Mouse (Mus musculus): ENCODE measurements at regions not wholly inside any gene's neighbourhood (a gene's known extent, or its start where the extent isn't known, plus 50 kb on each side); places are given as distances from the start of the nearest gene placed in this dataset.

DNA sequence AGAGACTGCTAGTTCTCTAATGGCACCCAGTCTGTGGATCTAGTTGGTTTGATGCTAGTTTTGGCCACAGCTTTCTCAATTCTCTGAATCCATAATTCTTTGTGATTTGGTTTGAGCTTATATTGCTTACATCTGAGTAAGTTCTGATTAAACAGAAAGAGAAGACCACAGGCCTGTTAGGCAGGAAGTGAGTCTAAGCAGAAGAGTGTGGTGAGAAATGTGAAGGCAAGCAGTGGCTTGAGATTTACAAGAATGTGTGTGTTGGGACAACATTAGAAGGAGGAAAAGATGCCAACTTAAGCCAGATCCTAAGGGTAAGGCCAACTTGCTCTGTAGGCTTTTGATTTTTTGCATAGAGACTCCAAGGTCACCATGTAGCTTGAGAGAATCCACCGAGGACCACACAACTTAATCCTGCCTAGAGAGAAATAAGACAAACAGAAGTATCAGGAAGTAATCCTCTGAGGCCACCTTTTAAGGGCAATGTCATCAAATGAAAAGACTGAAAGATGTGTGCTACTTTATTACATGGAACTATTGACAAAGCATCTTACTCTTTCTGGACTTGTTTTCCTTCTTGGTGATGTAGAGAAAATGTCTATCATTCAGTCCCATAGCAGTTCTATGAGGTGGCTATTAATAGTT, 220.7 kb downstream of the Gm5426 start:
- Histone ChIP-seq H3K36me3 (no peaks in the 10 kb centered on the region), H3K4me2 (no peak overlapping the region), H3K27me3 (no peaks in the 10 kb centered on the region), H3K9me3 (replicated peaks) (no peaks in the 10 kb centered on the region), H3K9ac (no peak overlapping the region), H3K4me3 (replicated peaks) (no peak overlapping the region), H3K27ac (no peak overlapping the region), H3K4me1 (replicated peaks) (no peaks in the 10 kb centered on the region)
- 49% methylated on average over 1 of the region's 1 CpGs for WGBS (ENCODE audit: insufficient replicate concordance)
- DNase-seq (no peak), ATAC-seq (ENCODE audit: low read depth) (no peak)

DNA sequence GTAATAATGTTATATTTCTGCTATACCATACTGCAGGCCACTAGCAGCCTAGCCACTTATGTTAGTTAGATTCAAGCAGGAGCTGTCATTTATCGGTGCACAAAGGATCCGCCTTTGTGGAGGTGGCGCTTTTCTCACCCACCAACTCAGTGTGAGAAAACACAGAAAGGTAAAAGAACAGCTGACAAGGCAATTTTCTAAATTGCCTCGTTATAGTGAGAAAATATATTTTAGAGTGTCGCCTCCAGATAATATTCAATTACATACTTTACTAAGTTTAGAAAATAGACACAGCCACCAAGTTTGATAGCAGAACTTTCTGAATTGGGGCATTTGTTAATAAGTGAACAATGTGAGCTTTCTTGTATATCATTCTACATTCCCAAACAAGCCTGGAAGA, 221.2 kb downstream of the Gm5426 start:
- 62% methylated on average over 5 of the region's 5 CpGs for WGBS (ENCODE audit: insufficient replicate concordance)

DNA sequence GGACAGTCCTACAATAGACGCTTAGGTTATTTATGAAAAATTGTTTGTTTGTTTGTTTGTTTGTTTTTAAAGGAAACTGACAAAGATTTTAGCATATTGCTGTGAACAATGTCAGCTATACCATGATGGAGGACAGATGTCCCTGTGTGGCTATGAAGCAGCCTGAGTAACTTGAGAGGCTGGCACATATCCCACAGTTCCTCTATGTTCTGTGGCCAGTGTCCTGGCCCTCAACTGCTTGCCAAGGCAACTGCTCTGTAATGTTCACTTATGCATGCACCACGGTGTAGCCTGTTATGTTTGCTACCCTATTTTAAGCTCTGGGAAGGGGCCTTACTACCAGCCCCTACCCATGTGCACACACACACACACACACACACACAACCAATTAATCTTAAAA, 222.6 kb downstream of the Gm5426 start:
- Histone ChIP-seq H3K4me2 (no peak overlapping the region), H3K36me3 (no peaks in the 10 kb centered on the region), H3K9me3 (replicated peaks) (no peaks in the 10 kb centered on the region), H3K27me3 (no peaks in the 10 kb centered on the region), H3K9ac (no peak overlapping the region), H3K4me3 (replicated peaks) (no peak overlapping the region), H3K4me1 (replicated peaks) (no peaks in the 10 kb centered on the region), H3K27ac (no peak overlapping the region)
- 72% methylated on average over 2 of the region's 2 CpGs for whole genome bisulfite sequencing (ENCODE audit: insufficient replicate concordance)
- DNase-seq (no peak), ATAC-seq (ENCODE audit: low read depth) (no peak)

More for the DNA sequence above, 221.2 kb downstream of the Gm5426 start:
- H3K4me3 ChIP-seq (replicated peaks) = no peak overlapping the region
- H3K36me3 ChIP-seq = no peaks in the 10 kb centered on the region
- no peaks in the 10 kb centered on the region for H3K9me3 ChIP-seq (replicated peaks)
- DNase-seq = no peak
- H3K27ac ChIP-seq = no peak overlapping the region
- no peak for ATAC-seq (ENCODE audit: low read depth)
- no peaks in the 10 kb centered on the region for H3K4me1 ChIP-seq (replicated peaks)
- no peak overlapping the region for H3K9ac ChIP-seq
- no peak overlapping the region for H3K4me2 ChIP-seq
- no peaks in the 10 kb centered on the region for H3K27me3 ChIP-seq

DNA sequence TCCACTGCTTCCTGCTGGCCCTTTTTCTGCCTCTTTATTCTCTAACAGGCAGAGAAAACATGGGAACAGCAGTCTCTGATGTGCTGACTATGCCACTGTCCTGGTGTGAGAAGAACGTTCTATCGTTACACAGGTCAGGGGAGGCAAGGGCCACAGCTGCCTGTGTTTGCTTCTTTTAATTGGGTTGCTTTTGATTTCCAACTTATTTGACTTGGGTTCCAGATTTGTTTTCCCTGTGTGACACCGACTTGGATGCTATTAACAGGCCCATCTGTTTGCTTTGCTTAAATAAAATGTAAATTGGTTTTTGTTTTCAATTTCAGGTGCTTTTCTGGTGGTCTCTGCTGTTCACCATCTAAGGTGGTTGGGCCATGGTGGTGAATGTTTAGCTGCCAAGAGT, 225.8 kb downstream of the Gm5426 start:
- Histone ChIP-seq H3K4me1 (replicated peaks) (no peaks in the 10 kb centered on the region), H3K36me3 (no peaks in the 10 kb centered on the region), H3K9me3 (replicated peaks) (no peaks in the 10 kb centered on the region), H3K4me2 (no peak overlapping the region), H3K4me3 (replicated peaks) (no peak overlapping the region), H3K9ac (no peak overlapping the region), H3K27ac (no peak overlapping the region), H3K27me3 (no peaks in the 10 kb centered on the region)
- DNase-seq = no peak
- ATAC-seq (ENCODE audit: low read depth) = no peak
- 60% methylated on average over 3 of the region's 3 CpGs for WGBS (ENCODE audit: insufficient replicate concordance)

DNA sequence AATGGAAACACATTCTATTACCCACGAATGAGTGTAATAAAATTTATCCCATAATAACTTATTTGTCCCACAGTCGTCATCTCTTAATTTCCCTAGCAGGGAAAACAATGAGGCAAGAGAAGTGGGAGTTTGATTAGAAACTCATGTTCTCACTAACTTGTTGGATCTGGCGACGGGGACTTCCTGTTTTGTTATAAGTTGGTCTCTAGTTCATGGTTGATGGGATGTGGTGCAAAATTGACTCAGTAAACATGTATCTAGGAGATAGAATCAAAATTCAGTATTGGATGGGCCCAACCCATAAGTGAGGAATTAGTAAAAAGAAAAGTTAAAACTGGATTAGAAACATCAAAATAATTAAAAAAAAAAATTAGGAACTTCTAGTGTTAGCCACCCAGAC, 227.5 kb downstream of the Gm5426 start:
- no peak for DNase-seq
- Histone ChIP-seq H3K9ac (no peak overlapping the region), H3K27me3 (no peaks in the 10 kb centered on the region), H3K4me1 (replicated peaks) (no peaks in the 10 kb centered on the region), H3K4me3 (replicated peaks) (no peak overlapping the region), H3K27ac (no peak overlapping the region), H3K36me3 (no peaks in the 10 kb centered on the region), H3K4me2 (no peak overlapping the region), H3K9me3 (replicated peaks) (no peaks in the 10 kb centered on the region)
- no peak for ATAC-seq (ENCODE audit: low read depth)
- 48% methylated on average over 4 of the region's 4 CpGs for WGBS (ENCODE audit: insufficient replicate concordance)

DNA sequence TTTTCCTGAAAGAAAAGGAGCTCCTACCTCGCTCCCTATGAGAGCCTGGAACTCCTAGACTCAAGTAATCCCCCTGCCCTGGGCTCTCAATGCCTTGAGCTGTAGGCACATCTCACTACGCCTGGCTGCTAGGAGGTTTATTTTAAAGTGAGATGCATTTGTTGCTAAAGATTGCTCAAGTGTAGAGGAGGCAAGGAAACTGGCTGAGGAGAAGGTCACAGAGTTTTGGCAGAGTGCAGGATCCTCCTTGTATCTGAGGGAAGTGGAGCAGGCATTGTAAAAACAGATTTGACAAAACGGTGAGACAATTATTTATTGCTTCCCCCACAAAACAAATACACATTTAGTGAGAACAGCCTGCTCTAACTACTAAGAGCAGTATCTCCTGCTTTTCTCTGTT, 228.7 kb downstream of the Gm5426 start:
- WGBS (ENCODE audit: insufficient replicate concordance) = 49% methylated on average over 3 of the region's 3 CpGs
- Histone ChIP-seq H3K27ac (no peak overlapping the region), H3K4me1 (replicated peaks) (no peaks in the 10 kb centered on the region), H3K9me3 (replicated peaks) (no peaks in the 10 kb centered on the region), H3K9ac (no peak overlapping the region), H3K36me3 (no peaks in the 10 kb centered on the region), H3K4me2 (no peak overlapping the region), H3K4me3 (replicated peaks) (no peak overlapping the region), H3K27me3 (no peaks in the 10 kb centered on the region)
- DNase-seq = no peak
- ATAC-seq (ENCODE audit: low read depth) = no peak

DNA sequence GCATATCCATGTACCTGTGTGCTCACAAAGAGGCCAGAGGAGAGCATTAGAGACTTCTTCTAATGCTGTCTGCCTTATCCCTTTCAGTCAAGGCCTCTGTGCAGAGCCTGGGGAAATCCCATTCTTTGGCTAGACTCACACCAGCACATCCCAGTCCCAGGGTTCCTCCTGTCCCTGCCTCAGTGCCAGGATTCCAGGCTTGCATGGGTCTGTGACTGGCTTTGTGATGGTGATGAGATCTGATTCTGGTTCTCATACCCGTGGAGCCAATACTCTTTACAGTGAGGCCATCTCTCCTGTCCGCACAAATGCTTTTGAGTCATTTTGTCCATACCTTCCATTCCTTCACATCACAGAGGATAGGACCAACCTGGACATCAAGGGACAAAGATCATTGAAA, 230.5 kb downstream of the Gm5426 start:
- no peak overlapping the region for H3K27ac ChIP-seq
- DNase-seq (no peak), ATAC-seq (ENCODE audit: low read depth) (no peak)
- H3K36me3 ChIP-seq = no peaks in the 10 kb centered on the region
- H3K4me3 ChIP-seq (replicated peaks) = no peak overlapping the region
- no peaks in the 10 kb centered on the region for H3K27me3 ChIP-seq
- no peak overlapping the region for H3K9ac ChIP-seq
- 75% methylated on average over 2 of the region's 2 CpGs for WGBS (ENCODE audit: insufficient replicate concordance)
- no peaks in the 10 kb centered on the region for H3K9me3 ChIP-seq (replicated peaks)
- no peak overlapping the region for H3K4me2 ChIP-seq
- no peaks in the 10 kb centered on the region for H3K4me1 ChIP-seq (replicated peaks)

DNA sequence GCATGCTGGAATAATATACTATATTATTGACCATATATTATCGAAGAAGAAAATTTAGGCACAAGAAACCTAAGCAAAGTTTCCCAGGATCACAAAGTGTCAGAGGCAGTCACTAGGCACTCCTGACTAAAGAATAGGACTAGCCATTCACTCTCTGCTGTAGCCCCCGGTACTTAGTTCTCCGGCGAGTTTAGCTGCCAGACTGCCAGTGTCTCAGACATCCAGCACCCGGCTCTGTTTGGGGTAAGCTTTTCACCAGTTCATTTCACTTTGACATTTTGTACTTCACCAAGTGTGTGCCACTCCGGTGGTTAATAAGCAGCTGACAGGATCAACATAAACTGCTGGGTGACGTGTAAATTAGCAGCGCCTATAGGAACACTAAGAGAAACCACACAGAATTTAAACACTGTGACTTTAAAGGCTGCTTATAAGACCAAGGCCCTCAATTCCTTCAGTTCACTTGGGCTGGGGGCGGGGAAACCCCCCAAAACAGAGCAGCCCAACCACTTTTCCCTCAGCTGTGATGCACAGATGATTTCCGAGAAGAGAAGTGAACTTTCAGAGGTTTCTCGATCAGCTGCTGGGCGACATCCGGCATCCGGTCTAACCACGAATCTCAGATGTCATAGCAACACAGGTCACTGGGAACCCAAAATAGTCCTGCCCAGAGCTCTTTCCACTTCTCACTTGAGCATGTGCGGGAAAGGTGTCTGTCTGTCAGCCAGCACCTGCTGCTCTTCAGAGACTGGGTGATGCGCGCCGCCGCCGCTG, 234.3 kb downstream of the Gm5426 start:
- Histone ChIP-seq H3K36me3 (no peaks in the 10 kb centered on the region), H3K4me3 (replicated peaks) (no peak overlapping the region), H3K9ac (no peak overlapping the region), H3K27ac (no peak overlapping the region), H3K4me1 (replicated peaks) (peaks cover 4% of the 10 kb centered on the region; the same call in 1 of the 2 replicates), H3K27me3 (no peaks in the 10 kb centered on the region), H3K9me3 (replicated peaks) (no peaks in the 10 kb centered on the region), H3K4me2 (no peak overlapping the region)
- DNase-seq (no peak), ATAC-seq (ENCODE audit: low read depth) (no peak)
- 52% methylated on average over 21 of the region's 21 CpGs for WGBS (ENCODE audit: insufficient replicate concordance)

DNA sequence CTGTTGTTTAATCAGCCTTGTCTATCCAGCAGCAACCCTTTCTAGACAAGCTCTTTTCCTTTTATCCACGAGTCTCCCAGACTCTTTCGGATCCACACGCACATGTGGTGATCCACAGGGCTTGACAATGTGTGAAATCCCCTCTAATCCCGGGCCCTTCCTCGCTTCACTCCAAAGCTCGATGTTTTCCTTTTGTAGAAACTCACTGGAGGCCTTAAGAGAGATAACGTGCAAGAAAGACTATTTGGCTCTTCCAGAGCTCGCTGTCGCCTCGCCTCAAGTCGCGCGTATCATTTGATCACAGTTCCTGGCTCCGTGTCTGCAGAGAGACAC, 234.9 kb downstream of the Gm5426 start:
- no peak for DNase-seq
- 66% methylated on average over 14 of the region's 14 CpGs for WGBS (ENCODE audit: insufficient replicate concordance)
- H3K27ac ChIP-seq = no peak overlapping the region

DNA sequence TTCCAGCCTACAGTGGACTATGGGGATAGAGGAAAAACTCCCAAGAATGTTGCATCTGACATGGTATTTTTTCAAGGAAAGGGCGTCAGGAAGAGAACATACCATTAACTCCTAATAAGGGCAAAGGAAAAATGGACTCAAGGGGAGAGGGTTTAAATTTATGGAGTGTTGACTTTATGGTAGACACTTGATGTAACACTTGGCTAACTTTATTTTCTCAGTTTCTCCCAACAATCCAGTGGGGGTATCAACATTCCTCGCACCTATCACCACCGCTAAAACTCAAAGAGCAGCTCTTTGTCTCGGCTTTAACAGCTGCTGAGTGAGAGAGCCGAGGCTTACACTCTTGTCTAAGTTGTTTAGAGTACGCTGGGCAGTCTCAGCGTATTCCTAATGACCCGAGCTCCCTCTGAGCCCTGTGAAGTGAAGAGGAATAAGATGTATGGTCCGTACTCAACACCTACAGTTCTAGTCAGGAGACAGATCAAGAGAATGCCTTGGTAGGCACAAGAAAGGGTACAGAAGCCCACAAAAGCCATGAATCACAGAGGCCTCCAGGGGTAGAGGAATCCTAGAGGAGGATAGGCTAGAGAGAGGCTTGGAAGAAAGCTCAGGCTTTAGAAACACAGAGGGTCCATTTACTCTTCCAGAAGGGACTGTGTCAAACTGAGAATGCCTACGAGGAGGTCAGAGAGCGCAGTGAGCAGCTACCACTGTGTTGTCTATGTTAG, 236.4 kb downstream of the Gm5426 start:
- no peak for DNase-seq
- Histone ChIP-seq H3K9me3 (replicated peaks) (no peaks in the 10 kb centered on the region), H3K4me2 (no peak overlapping the region), H3K27ac (no peak overlapping the region), H3K27me3 (no peaks in the 10 kb centered on the region), H3K4me3 (replicated peaks) (no peak overlapping the region), H3K9ac (no peak overlapping the region), H3K36me3 (no peaks in the 10 kb centered on the region), H3K4me1 (replicated peaks) (peaks cover 4% of the 10 kb centered on the region; the same call in 1 of the 2 replicates)
- ATAC-seq (ENCODE audit: low read depth) = no peak
- 65% methylated on average over 11 of the region's 11 CpGs for WGBS (ENCODE audit: insufficient replicate concordance)

More for the DNA sequence above, 234.9 kb downstream of the Gm5426 start:
- Histone ChIP-seq H3K4me2 (no peak overlapping the region), H3K9ac (no peak overlapping the region), H3K4me1 (replicated peaks) (peaks cover 4% of the 10 kb centered on the region; the same call in 1 of the 2 replicates), H3K27me3 (no peaks in the 10 kb centered on the region), H3K9me3 (replicated peaks) (no peaks in the 10 kb centered on the region), H3K36me3 (no peaks in the 10 kb centered on the region), H3K4me3 (replicated peaks) (no peak overlapping the region)
- no peak for ATAC-seq (ENCODE audit: low read depth)

DNA sequence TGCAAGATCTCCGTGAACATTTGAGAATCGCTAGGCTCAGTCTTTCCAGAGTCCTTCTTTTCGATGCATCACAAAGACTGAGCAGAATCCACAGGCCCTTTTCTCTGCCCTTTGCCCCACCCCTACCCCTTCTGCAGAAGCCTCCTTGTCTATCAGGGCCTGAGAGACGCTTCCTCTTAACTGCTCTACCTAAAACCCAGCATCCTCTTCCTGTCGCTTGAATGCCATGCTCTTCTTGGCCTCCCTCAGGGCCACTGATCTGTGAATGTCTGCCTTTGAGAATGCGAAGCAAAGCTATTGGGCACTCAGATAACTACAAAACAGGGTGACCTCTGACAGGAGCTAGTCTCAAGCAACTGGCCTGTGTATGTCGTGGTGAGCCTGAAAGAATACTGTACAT, 237.1 kb downstream of the Gm5426 start:
- Histone ChIP-seq H3K4me2 (no peak overlapping the region), H3K27me3 (no peaks in the 10 kb centered on the region), H3K9me3 (replicated peaks) (no peaks in the 10 kb centered on the region), H3K4me1 (replicated peaks) (peaks cover 4% of the 10 kb centered on the region; the same call in 1 of the 2 replicates), H3K9ac (no peak overlapping the region), H3K36me3 (no peaks in the 10 kb centered on the region), H3K27ac (no peak overlapping the region), H3K4me3 (replicated peaks) (no peak overlapping the region)
- 30% methylated on average over 7 of the region's 7 CpGs for WGBS (ENCODE audit: insufficient replicate concordance)
- no peak for ATAC-seq (ENCODE audit: low read depth)
- no peak for DNase-seq

Data from liver, embryonic 13.5 days (tissue).